Mouse (Mus musculus): ENCODE measurements around the gene Grwd1.

DNA sequence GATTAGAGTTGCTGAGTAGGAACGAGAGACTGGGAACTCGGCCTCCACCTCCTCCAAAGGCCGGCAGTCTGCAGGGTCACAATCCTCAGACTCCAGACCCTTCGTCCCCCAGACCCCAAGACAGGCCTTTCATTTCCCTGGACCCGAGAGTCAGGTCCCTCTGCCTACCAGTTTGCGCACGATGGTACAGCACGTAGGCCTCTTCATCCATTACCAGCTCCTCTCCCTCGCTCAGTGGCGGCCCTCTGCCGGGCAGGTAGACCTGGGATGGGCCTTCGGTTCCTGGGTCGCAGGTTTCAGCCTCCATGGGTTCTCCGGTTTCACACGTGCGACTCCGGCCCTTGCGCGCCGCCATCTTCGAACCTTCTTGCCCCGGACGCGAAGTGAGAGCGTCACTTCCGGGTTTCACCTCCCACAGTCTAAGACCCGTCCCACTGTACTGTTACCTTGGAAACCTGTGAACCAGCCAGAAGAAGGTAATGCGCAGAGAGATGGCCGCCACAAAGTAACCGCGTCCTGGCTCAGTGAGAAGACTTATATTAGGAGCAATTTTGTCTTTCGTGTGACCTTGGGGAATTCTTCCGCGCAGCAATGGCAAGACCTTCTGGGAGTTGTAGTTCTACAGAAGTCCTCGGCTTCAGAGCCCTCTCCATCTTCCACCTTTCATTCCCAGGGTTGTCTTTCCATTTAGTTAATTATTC, at the start of gene Grwd1:
- TF ChIP-seq CTCF (IDR thresholded peaks at IDR 0.05; ENCODE audit: low read depth): no peak
- TF ChIP-seq EP300 (IDR thresholded peaks at IDR 0.05; ENCODE audit: low read depth): no peak
